Mouse (Mus musculus) heart, embryonic 13.5 days (tissue): ENCODE results near the gene Obp2b. TPM values are rescaled to one million over a fixed set of nuclear protein-coding genes. Genes with fewer than 3 reads are reported as not detected.

Experiments
- ATAC-seq: fragments of 200-750 bp; cut with Nextera tagmentation; 2 replicates; pipeline ENCODE4 v1.8.0; 2017; ENCODE audit warnings: moderate TSS enrichment; ENCODE audit not compliant: insufficient number of reproducible peaks, low FRiP score, low TSS enrichment; ENCODE audit errors: extremely low read depth
- H3K27ac ChIP-seq: fragments of 300-500 bp; sonication (generic); replicated peaks from 2 replicates; pipeline ENCODE4 v1.5.1; 2015; ENCODE audit warnings: moderate library complexity, mild to moderate bottlenecking, inconsistent platforms
- H3K27me3 ChIP-seq: fragments of 300-500 bp; sonication (generic); replicated peaks from 2 replicates; pipeline ENCODE4 v1.6.1; 2015; ENCODE audit warnings: mild to moderate bottlenecking, inconsistent platforms
- H3K36me3 ChIP-seq: fragments of 300-500 bp; sonication (generic); 2 replicates; pipeline ENCODE4 v1.6.1; 2015; ENCODE audit warnings: mild to moderate bottlenecking, inconsistent platforms
- H3K4me1 ChIP-seq: fragments of 300-500 bp; sonication (generic); 2 replicates; pipeline ENCODE4 v1.6.1; 2015; ENCODE audit warnings: inconsistent platforms
- H3K4me2 ChIP-seq: fragments of 300-500 bp; sonication (generic); 2 replicates; pipeline ENCODE4 v1.6.1; 2015; ENCODE audit warnings: inconsistent platforms, mild to moderate bottlenecking, moderate library complexity
- H3K4me3 ChIP-seq: fragments of 300-500 bp; sonication (generic); 2 replicates; pipeline ENCODE4 v1.5.1; 2015; ENCODE audit warnings: moderate library complexity, mild to moderate bottlenecking, inconsistent platforms
- H3K9ac ChIP-seq: fragments of 300-500 bp; sonication (generic); 2 replicates; pipeline ENCODE4 v1.6.1; 2015; ENCODE audit warnings: inconsistent platforms, mild to moderate bottlenecking, moderate library complexity
- H3K9me3 ChIP-seq: fragments of 300-500 bp; sonication (generic); 2 replicates; pipeline ENCODE4 v1.6.1; 2016; ENCODE audit warnings: inconsistent platforms
- WGBS: fragments of 180-500 bp; shearing (Covaris S2); methylation state at CpG from one replicate; pipeline ENCODE4 v1.1.7; 2015; ENCODE audit warnings: mixed read lengths; 5-methylcytosine and 5-hydroxymethylcytosine counted together
- polyA plus RNA-seq: library from polyadenylated mRNA; unstranded; fragments of >200 nt; fragmentation: Nextera tagmentation; extraction: Ambion mirVana; gene quantifications from 2 replicates; pipeline ENCODE4 v1.2.1, GENCODE M21; 2015

Obp2b gene
- polyA plus RNA-seq, 1 experiment from 2014 or later, result not detected

- Histone ChIP-seq H3K36me3 (no peaks in the 10 kb centered on the region), H3K4me2 (no peak overlapping the region), H3K4me1 (no peaks in the 10 kb centered on the region), H3K27ac (no peak overlapping the region), H3K9me3 (no peaks in the 10 kb centered on the region), H3K4me3 (no peak overlapping the region), H3K9ac (no peak overlapping the region), H3K27me3 (peaks cover 10% of the 10 kb centered on the region; the same call in 1 of the 2 replicates)
- no peak for ATAC-seq
- 60% methylated on average over 4 of the region's 4 CpGs for WGBS
Observed at GRCm38 (mm10) chr2:25780921-25781320, 44.1 kb downstream of the Obp2b start.

- Histone ChIP-seq H3K9me3 (no peaks in the 10 kb centered on the region), H3K9ac (no peak within 1 kb of the TSS), H3K36me3 (no peaks in the 10 kb centered on the region), H3K27me3 (peaks cover 10% of the 10 kb centered on the region; the same call in 1 of the 2 replicates), H3K4me1 (no peaks in the 10 kb centered on the region), H3K4me3 (no peak within 1 kb of the TSS), H3K4me2 (no peak within 1 kb of the TSS), H3K27ac (no peak within 1 kb of the TSS)
- WGBS, result 77% methylated on average over 3 of the region's 3 CpGs
- no peak for ATAC-seq
Observed at GRCm38 (mm10) chr2:25781957-25782356, 45.1 kb downstream of the Obp2b start, which contains the start of gene Gm13539. Gene Gm13539 (plus strand): TSS chr2:25782257.

- H3K27ac ChIP-seq, result no peak overlapping the region
- no peak for ATAC-seq
- H3K9ac ChIP-seq, result no peak overlapping the region
- H3K4me3 ChIP-seq, result no peak overlapping the region
- H3K4me2 ChIP-seq, result no peak overlapping the region
- H3K36me3 ChIP-seq, result no peaks in the 10 kb centered on the region
- H3K9me3 ChIP-seq, result no peaks in the 10 kb centered on the region
- 65% methylated on average over 5 of the region's 5 CpGs for WGBS
- H3K27me3 ChIP-seq, result peaks cover 10% of the 10 kb centered on the region; the same call in 1 of the 2 replicates
- no peaks in the 10 kb centered on the region for H3K4me1 ChIP-seq
Observed at GRCm38 (mm10) chr2:25785573-25786322, 48.9 kb downstream of the Obp2b start.

GRCm38 (mm10) chr2:25789092-25789491 is 52.3 kb downstream of the Obp2b start:
- H3K27ac ChIP-seq, result no peak overlapping the region
- no peaks in the 10 kb centered on the region for H3K27me3 ChIP-seq
- H3K4me3 ChIP-seq, result no peak overlapping the region
- H3K4me2 ChIP-seq, result no peak overlapping the region
- no peaks in the 10 kb centered on the region for H3K4me1 ChIP-seq
- no peak for ATAC-seq
- WGBS, result 49% methylated on average over 3 of the region's 3 CpGs
- no peak overlapping the region for H3K9ac ChIP-seq
- no peaks in the 10 kb centered on the region for H3K9me3 ChIP-seq
- H3K36me3 ChIP-seq, result no peaks in the 10 kb centered on the region

Other genes with a start within 250 kb of the Obp2b start
- gene Lcn12, start 243.1 kb upstream of the Obp2b start, polyA plus RNA-seq, result not detected in 2 replicates
- gene Fbxw5, start 236.3 kb upstream of the Obp2b start, polyA plus RNA-seq, result 73.8 and 83.9 TPM in 2 replicates
- gene C8g, start 235.3 kb upstream of the Obp2b start, polyA plus RNA-seq, result 3.1 and 3.5 TPM in 2 replicates
- 21.0 and 22.9 TPM in 2 replicates for gene Traf2, start 190.1 kb upstream of the Obp2b start, polyA plus RNA-seq
- 277 and 302 TPM in 2 replicates for gene Edf1, start 179.2 kb upstream of the Obp2b start, polyA plus RNA-seq
- 4.6 and 7.3 TPM in 2 replicates for gene Mamdc4, start 162.2 kb upstream of the Obp2b start, polyA plus RNA-seq
- gene Phpt1, start 161.8 kb upstream of the Obp2b start, polyA plus RNA-seq, result 177 and 199 TPM in 2 replicates
- gene Ajm1, start 155.3 kb upstream of the Obp2b start, polyA plus RNA-seq, result 0.14 and 0.27 TPM in 2 replicates
- 42.9 and 47.6 TPM in 2 replicates for gene Rabl6, start 128.5 kb upstream of the Obp2b start, polyA plus RNA-seq
- gene Ccdc183, start 119.3 kb upstream of the Obp2b start, polyA plus RNA-seq, result 0.11 and 0.13 TPM in 2 replicates
- 20.3 and 20.4 TPM in 2 replicates for gene Tmem141, start 115.0 kb upstream of the Obp2b start, polyA plus RNA-seq
- 2.3 and 2.6 TPM in 2 replicates for gene Fcna, start 109.0 kb upstream of the Obp2b start, polyA plus RNA-seq
- gene Lcn8, start 83.9 kb upstream of the Obp2b start, polyA plus RNA-seq, result not detected in 2 replicates
- not detected in 2 replicates for gene Lcn5, start 79.1 kb upstream of the Obp2b start, polyA plus RNA-seq
- not detected in 2 replicates for gene Lcn6, start 60.2 kb upstream of the Obp2b start, polyA plus RNA-seq
- not detected in 2 replicates for gene Lcn10, start 54.3 kb upstream of the Obp2b start, polyA plus RNA-seq
- not detected in 2 replicates for gene Obp2a, start 37.0 kb upstream of the Obp2b start, polyA plus RNA-seq
- gene Bmyc, start 30.3 kb upstream of the Obp2b start, polyA plus RNA-seq, result 47.0 and 47.6 TPM in 2 replicates
- gene Lcn3, start 28.6 kb downstream of the Obp2b start, polyA plus RNA-seq, result not detected in 2 replicates
- not detected in 2 replicates for gene Lcn11, start 40.0 kb downstream of the Obp2b start, polyA plus RNA-seq
- not detected in 2 replicates for gene Gm13539, start 45.2 kb downstream of the Obp2b start, polyA plus RNA-seq
- not detected in 2 replicates for gene Glt6d1, start 78.8 kb downstream of the Obp2b start, polyA plus RNA-seq
- not detected in 2 replicates for gene Lcn9, start 86.1 kb downstream of the Obp2b start, polyA plus RNA-seq
- not detected in 2 replicates for gene Sohlh1, start 110.2 kb downstream of the Obp2b start, polyA plus RNA-seq
- 0.07 and 0.11 TPM in 2 replicates for gene Kcnt1, start 126.7 kb downstream of the Obp2b start, polyA plus RNA-seq
- gene Camsap1, start 246.3 kb downstream of the Obp2b start, polyA plus RNA-seq, result 6.6 and 11.6 TPM in 2 replicates